Mouse (Mus musculus) heart, postnatal 14 days (tissue): ENCODE data around the gene Ly6g6e. TPM values are rescaled to one million over a fixed set of nuclear protein-coding genes. Genes with fewer than 3 reads are reported as not detected.

ENCODE experiments used
- DNase-seq, 2 experiments: peaks; one replicate each; pipeline ENCODE4 v3.0.0; 2021 to 2022
- intact Hi-C: fragments of 180-260 bp; cut with DNase I; formaldehyde crosslinking; loops from one replicate; pipeline ENCODE4 v1.15.1; 2025
- total RNA-seq, 2 experiments: library from RNA; stranded (reverse); gene quantifications; 2 replicates each; pipeline ENCODE4 v1.2.3; 2021

Gene Ly6g6e
- total RNA-seq, 2 experiments from 2014 or later, result not detected

GRCm38 (mm10) chr17:35068213-35068914, 8.3 kb upstream of the Ly6g6e start:
- DNase-seq, result no peak
- intact Hi-C loops, result no loop called here

- DNase-seq, result no peak
- intact Hi-C loops, result no loop called here
Observed at GRCm38 (mm10) chr17:35070556-35071229, 6.0 kb upstream of the Ly6g6e start.

DNA sequence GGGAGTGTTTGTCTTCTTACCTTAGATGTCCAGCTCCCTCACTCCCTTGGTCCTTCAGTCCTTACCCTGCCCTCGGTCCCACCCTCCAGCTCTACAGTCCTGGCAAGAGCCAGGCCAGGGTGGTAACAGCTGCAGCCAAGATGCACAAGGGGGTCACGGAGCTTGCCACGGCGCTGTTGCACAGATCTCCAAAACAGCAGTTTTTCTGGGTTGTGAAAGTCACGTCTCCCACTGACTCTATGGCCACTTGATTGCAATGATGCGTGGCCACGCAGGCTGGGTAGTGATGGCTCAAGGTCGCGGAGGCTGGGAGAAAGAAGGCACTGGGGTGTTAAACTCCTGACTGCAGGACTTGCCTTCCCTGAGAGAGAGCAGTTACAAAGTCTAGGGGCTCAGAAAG, 5.2 kb upstream of the Ly6g6e start:
- no peak for DNase-seq
- intact Hi-C loops, result no loop called here

DNA sequence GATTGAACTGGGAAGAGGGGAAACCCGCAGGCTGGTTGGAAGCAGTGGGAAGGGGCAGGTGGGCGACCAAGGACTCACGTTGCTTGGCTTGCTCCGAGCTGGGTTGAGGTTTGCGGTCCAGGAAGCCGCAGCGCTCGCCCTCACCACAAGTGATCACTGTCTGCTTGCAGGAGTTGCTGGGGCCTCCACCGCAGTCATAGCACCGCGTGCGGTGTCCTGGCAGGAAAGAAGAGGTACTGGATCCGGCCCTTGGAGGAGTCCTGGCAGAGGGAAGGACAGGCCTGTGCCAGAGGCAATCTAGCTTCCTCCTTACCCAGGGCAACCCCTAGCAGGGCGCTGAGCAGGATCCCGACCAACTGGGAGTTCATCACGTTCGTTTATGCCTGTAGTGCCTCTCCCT, 2.6 kb upstream of the Ly6g6e start:
- no peak for DNase-seq
- intact Hi-C loops, result no loop called here

GRCm38 (mm10) chr17:35077285-35077684, 583 bp downstream of the Ly6g6e start:
- intact Hi-C loops, result no loop called here
- DNase-seq, result no peak

DNA sequence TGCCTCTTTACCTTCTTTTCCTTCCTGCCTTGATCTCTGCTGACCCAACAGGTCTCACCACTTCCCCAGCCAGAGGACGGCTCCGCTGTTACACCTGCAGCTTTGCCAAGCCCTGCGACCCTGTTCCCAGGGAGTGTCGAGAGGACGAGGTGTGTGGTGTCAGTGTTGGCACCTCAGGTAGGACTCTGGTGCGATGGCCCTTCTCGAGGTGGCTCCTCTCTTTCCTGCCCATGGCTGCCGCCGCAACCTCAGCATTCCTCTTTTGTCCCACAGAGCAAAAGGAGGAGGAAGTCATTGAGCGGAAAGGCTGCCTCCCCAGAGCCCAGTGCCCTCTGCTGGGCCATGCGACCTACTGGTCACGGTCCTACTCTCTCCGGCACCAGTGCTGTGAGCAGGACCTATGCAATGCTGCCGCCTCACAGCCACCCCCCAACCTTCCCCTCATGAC, 1.1 kb downstream of the Ly6g6e start, which contains the start of gene Ly6g6d:
Gene Ly6g6d (minus strand): TSS at position 280 of the 448 bp plus-strand sequence.
- peak; percentile 55 to 64 for DNase-seq
- intact Hi-C loops, result loop anchor here (2.0 kb wide), 1 partner anchor 57 kb away; no protein-coding TSS in a partner anchor

DNA sequence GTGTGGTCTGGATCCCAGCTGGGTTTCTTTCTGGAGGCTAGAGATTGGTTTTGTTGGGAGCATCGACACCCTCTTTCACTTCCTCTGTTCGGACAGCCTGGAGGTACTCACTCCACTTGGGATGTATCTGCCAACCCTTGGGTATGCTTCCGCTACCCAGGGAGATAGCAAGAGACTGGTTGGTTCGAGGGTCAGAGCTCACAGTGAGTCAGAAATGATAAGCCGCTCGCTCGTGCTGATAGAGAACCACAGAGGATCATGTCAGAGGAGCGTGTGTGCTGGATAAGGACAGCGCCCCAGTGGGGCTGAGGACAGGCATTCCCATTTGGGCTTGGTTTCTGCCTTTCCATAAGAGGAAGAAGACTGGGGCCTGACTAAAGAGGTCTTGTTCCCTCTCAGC, 3.1 kb downstream of the Ly6g6e start:
- DNase-seq, result no peak
- intact Hi-C loops, result loop anchor here (2.0 kb wide), 1 partner anchor 59 kb away; no protein-coding TSS in a partner anchor

DNA sequence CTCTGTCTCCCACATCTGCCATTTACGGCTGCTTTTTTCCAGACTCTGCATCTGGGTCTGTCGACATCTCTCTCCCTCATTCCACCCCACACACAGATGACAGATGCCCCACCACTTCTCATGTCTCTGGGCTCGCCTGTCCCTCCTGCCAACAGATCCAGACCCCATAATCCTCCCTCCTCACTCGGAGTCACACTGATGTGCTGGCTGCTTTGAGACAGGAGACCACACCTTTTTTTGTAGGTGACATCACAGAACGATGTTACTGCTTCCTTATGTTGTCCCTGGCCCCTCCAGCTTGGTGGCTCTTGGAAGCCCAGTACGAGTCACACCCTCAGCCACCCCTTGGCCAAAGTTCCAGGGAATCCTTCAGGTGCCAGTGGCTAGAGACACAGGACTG, 3.5 kb downstream of the Ly6g6e start:
- DNase-seq, result no peak
- intact Hi-C loops, result no loop called here

DNA sequence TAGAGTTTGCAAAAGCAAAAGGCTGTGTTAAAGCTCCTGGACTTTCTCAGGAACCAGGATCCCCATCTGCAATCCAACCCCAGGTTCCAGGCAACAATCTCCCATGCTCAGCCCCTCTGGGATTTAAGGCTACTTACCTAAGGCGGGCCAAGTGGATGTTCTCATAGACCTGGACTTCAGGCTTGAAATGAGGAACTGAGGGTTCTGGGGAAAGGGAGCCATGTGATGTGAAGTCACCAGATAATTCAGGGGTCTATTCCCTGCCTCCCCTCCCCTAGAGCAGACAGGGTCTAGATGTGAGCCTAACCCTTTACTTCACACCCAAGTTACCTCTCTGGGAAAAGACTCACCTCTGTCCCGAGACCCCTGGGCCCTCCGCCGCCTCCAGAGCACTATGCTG, 4.0 kb downstream of the Ly6g6e start:
- DNase-seq, result no peak

DNA sequence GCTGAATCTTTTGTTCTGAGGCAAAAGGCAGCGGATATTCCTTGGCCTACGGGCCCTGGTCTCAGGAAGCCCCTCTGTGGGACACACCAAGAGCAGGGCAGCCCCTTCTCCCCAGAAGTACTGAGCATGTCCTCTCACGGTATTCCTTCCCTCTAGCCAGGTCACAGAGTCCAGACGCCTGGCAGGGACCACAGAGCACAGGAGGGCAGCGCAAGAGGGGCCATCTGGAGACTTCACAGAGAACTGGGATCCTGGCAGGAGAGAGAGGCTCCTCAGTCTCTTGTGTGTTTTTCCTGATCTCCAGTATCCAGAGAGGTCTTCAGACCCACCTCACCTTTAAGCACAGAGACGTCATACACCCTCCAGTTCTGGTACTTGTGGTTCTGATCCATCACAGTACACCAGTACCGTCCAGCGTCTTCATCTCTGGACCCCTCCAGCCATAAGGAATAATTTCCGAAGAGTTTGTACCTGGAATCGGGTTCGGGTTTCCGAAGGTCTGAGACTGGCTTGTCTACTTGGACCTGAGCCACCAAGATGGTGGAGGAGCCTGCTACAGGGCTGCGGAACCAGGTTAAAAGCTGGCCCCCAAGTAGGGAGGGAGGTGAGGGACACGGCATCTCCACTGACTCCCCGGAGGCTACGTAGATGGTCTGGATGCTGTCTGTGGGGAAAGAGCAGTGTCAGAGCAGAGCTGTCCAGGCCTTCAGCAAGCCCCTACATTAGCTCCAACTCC, 6.3 kb downstream of the Ly6g6e start:
- intact Hi-C loops, result no loop called here

More for the DNA sequence above, 4.0 kb downstream of the Ly6g6e start:
- intact Hi-C loops, result no loop called here

DNA sequence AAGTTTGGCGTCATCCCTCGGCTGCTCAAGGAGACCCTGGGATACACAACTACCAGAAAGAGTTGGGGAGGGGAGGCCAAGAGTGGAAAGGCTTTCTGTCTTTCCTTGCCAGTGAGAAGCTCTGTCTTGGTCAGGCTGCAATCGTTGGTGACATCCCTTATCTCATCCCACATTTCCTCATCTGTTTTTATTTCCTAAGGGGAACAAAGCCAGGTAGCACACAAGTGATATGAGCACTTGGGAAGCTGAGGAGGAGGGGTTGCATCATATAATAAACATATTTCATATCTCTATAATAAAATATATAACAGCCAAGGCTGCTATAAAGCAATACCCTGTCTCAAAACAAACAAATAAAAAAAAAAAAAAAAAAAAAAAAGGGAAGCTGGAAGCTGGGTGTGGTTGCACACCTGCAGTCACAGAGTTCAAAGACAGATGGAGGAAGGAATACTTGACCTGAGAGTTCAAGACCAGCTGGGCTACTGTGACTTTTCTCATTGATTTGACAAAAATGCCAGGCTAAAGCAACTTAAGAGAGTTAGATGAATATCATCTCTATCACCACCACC, 7.3 kb downstream of the Ly6g6e start:
- DNase-seq, result no peak
- intact Hi-C loops, result no loop called here

More for the DNA sequence above, 6.3 kb downstream of the Ly6g6e start:
- no peak for DNase-seq

DNA sequence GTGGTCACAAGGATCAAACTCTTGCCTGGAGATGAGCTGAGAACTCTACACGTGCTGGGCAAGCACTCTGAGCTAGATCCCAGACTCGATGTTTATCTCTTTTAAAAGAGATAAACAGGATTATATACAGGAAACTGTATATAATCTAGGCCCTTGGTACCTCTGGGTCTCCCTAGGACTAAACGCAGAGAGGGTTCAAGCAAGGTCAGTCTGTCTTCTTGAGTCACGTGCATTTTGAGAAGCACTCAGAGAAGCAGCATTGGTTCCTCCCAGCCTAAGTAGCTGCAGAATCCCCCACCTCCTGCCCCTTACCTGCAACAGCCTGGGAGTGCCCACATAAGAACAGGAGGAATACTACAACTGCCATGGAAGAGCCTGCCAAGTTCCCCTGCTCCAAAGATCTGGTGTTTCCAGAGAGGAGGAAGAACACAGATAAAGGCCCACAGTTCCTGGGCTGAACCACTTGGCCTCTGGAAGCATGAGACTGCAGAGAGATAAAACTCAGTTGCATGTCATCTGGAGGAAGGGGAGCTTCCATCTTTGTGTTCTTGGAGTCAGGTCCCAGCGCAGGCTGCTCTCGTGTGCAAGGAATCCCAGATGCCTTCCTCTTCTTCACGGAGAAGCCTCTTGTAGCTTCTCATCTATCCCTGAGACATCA, 8.6 kb downstream of the Ly6g6e start, which contains the start of gene Ly6g6f:
Gene Ly6g6f (minus strand): TSS at position 403 of the 658 bp plus-strand sequence.
- intact Hi-C loops, result no loop called here
- DNase-seq, result no peak

DNA sequence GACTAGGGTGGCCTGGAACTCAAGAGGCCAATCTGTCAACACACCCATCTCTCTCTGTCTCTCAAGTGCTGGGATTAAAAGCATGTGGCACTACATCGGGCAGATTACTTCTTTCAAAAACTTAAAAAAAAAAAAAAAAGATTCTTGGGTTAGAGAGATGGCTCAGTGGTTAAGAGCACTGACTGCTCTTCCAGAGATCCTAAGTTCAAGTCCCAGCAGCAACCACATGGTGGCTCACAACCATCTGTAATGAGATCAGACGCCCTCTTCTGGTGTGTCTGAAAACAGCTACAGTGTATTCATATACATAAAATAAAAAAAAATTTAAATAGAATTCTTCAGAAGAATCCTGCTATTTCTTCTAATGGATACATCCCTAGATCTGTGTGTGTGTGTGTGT, 11.4 kb downstream of the Ly6g6e start:
- DNase-seq, result no peak
- intact Hi-C loops, result no loop called here

- peak; percentile 95 to 96 for DNase-seq
- intact Hi-C loops, result no loop called here
Observed at GRCm38 (mm10) chr17:35088825-35089644, 12.3 kb downstream of the Ly6g6e start, which contains the start of gene Abhd16a. Gene Abhd16a, plus strand, starts transcription at chr17:35089263.

- intact Hi-C loops, result no loop called here
- DNase-seq, result peak in 1 of 2 experiments; percentile 40
Observed at GRCm38 (mm10) chr17:35090166-35090932, 13.6 kb downstream of the Ly6g6e start.

- intact Hi-C loops, result no loop called here
- no peak for DNase-seq
Observed at GRCm38 (mm10) chr17:35092403-35093198, 15.9 kb downstream of the Ly6g6e start.

DNA sequence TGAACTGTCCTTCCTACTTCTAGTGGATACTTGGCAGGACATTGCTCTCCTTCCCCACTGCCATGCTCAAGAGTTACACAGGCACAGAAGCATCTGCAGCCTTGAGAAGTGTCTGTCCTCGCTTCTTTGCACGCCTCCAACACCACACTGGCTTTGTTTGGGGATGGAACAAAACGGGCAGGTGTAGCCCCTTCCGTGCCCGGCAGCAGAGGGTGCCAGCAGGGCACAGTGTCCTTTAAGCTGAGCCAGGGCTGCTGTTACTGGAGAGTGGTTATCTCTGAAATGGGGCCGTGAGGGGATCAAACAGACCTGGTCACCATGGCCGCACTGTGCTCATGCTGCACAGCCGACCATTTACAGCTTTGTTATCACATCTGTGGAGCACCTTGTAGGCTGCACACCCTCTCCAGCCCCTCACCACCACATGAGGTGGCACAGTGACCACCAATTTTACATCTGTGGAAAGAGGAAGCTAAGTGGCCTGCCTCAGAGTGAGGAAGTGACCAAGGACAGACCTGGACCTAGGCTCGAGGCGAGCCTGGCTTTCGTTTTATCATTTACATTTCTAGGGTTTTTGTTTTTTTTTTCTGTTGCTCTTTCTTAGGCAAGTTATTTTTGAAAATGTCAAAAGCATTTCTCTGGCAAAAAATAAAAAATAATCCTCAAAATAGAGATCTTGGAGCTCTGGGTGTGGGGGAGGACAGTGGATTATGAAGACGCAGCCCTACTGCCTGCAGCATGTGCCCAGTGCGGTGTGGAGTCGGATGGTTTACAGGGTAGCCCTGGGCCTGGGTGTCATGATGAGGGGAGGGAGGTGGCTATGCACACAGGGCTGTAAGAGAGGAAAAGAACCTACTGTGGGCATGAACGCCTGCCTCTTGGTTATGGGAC, 18.0 kb downstream of the Ly6g6e start:
- DNase-seq, result no peak
- intact Hi-C loops, result no loop called here
